Mouse (Mus musculus) megakaryocyte, embryonic 14.5 days (primary cell): ENCODE measurements at regions not wholly inside any gene's neighbourhood (a gene's known extent, or its start where the extent isn't known, plus 50 kb on each side); places are given as distances from the start of the nearest gene placed in this dataset.

Experiments
- FLI1 ChIP-seq: IDR thresholded peaks from 2 replicates; pipeline ENCODE4 v1.6.1; 2012; ENCODE audit warnings: low read length, inconsistent platforms, mixed read lengths
- GATA1 ChIP-seq: IDR thresholded peaks from 3 replicates; pipeline ENCODE4 v1.6.1; 2012; ENCODE audit warnings: mixed read lengths, low read length, inconsistent platforms, borderline replicate concordance

- no peak for TF ChIP-seq GATA1
- no peak for TF ChIP-seq FLI1
Observed at GRCm38 (mm10) chr2:166399140-166399830, 243.8 kb upstream of the Sulf2 start.
